Mouse (Mus musculus) gastrocnemius, postnatal 10 days (tissue): Measurements from ENCODE around the gene Fkrp. TPM values are rescaled to one million over a fixed set of nuclear protein-coding genes. Genes with fewer than 3 reads are reported as not detected.

Experiments
- DNase-seq: peaks from one replicate; pipeline ENCODE4 v3.0.0; 2021; ENCODE audit warnings: mixed read lengths
- total RNA-seq, 2 experiments: library from RNA; stranded (reverse); gene quantifications; 2 replicates each; pipeline ENCODE4 v1.2.3; 2021

Gene Fkrp
- total RNA-seq, 2 experiments from 2014 or later: 23.2 to 23.3 TPM

- DNase-seq: no peak
Measured at GRCm38 (mm10) chr7:16793010-16793725, 23.4 kb downstream of the Fkrp start.

GRCm38 (mm10) chr7:16792316-16792715 is 24.2 kb downstream of the Fkrp start:
- DNase-seq: no peak

GRCm38 (mm10) chr7:16785541-16786083 is 30.9 kb downstream of the Fkrp start:
- no peak for DNase-seq

- DNase-seq: no peak
Measured at GRCm38 (mm10) chr7:16784498-16784976, 32.0 kb downstream of the Fkrp start.

GRCm38 (mm10) chr7:16783758-16784415 is 32.6 kb downstream of the Fkrp start:
- peak; percentile 51 for DNase-seq

GRCm38 (mm10) chr7:16783224-16783688 is 33.3 kb downstream of the Fkrp start:
- DNase-seq: no peak

GRCm38 (mm10) chr7:16782555-16783125 is 33.9 kb downstream of the Fkrp start:
- DNase-seq: no peak

- peak; percentile 35 for DNase-seq
Measured at GRCm38 (mm10) chr7:16781816-16782554, 34.5 kb downstream of the Fkrp start.

- no peak for DNase-seq
Measured at GRCm38 (mm10) chr7:16781555-16781815, 35.0 kb downstream of the Fkrp start.

- DNase-seq: peak; percentile 85
Measured at GRCm38 (mm10) chr7:16780825-16781554, 35.5 kb downstream of the Fkrp start, which contains the start of gene Slc1a5. Gene Slc1a5, plus strand, starts transcription at chr7:16781340.

GRCm38 (mm10) chr7:16780076-16780475 is 36.5 kb downstream of the Fkrp start:
- no peak for DNase-seq

GRCm38 (mm10) chr7:16775888-16776287 is 40.6 kb downstream of the Fkrp start:
- DNase-seq: no peak

GRCm38 (mm10) chr7:16766443-16766842 is 50.1 kb downstream of the Fkrp start:
- DNase-seq: no peak

- no peak for DNase-seq
Measured at GRCm38 (mm10) chr7:16763463-16764218, 52.9 kb downstream of the Fkrp start.

GRCm38 (mm10) chr7:16761630-16762029 is 54.9 kb downstream of the Fkrp start:
- no peak for DNase-seq

- DNase-seq: peak; percentile 70
Measured at GRCm38 (mm10) chr7:16761005-16761481, 55.5 kb downstream of the Fkrp start.

GRCm38 (mm10) chr7:16760292-16760691 is 56.2 kb downstream of the Fkrp start:
- DNase-seq: peak; percentile 48
